Mouse (Mus musculus) liver, adult 2 months (tissue): ENCODE results near the gene Chic2.

Experiments used
- CTCF ChIP-seq: fragments of 200-500 bp; IDR thresholded peaks from 2 replicates; pipeline ENCODE4 v1.5.1; 2011; ENCODE audit warnings: low read depth, low read length, control low read depth
- POLR2A ChIP-seq: fragments of 200-500 bp; IDR thresholded peaks from 2 replicates; pipeline ENCODE4 v1.6.1; 2011; ENCODE audit warnings: low read length, control low read depth; ENCODE audit not compliant: insufficient read depth; ENCODE audit errors: extremely low read depth

- TF ChIP-seq CTCF (no peak), POLR2A (no peak)
These were observed 41.3 kb upstream of the Chic2 start for GRCm38 (mm10) chr5:75085906-75086305.
